ENCODE assay signal across 22 mouse cellular contexts in genomic region chr10:95056541-95056940, GRCm38 (mm10).
DNase-seq lines count a peak whose midpoint lies in the region; ATAC-seq and TF ChIP-seq lines count a peak whose summit lies in the region.
"Had no signal": no experiment of that assay in that cellular context is flagged by ENCODE, and none has a peak within 500 bp of the region (broad histone marks: within the 10 kb centered on the region; RNA-seq: fewer than 3 reads in every experiment).

No protein-coding gene starts in this region.

- no peak for TF ChIP-seq POLR2A in lung, adult 2 months (IDR thresholded peaks at IDR 0.05; ENCODE audit: borderline replicate concordance, extremely low read depth, low read depth, low read length)

- peaks cover 28% of the 10 kb centered on the region for H3K4me1 ChIP-seq in forebrain, embryonic 13.5 days
- H3K4me1 ChIP-seq in forebrain, embryonic 10.5 days: peaks cover 12% of the 10 kb centered on the region
- H3K4me1 ChIP-seq in lung, embryonic 14.5 days (ENCODE audit: insufficient read depth): 0 out of 2 replicates have a peak, but pooled peaks cover 4% of the 10 kb centered on the region
- H3K4me1 ChIP-seq in lung, adult 2 months (ENCODE audit: control insufficient read depth, insufficient read depth, low read length): peaks cover 3% of the 10 kb centered on the region; the same call in 1 of the 2 replicates
- H3K4me1 ChIP-seq in midbrain, embryonic 16.5 days (ENCODE audit: control insufficient read depth, insufficient read depth, low read length): peaks cover 11% of the 10 kb centered on the region
- H3K4me1 ChIP-seq in midbrain, embryonic 15.5 days: peaks cover 21% of the 10 kb centered on the region
- H3K4me1 ChIP-seq: heart, embryonic 15.5 days had no signal

- H3K9me3 ChIP-seq in forebrain, embryonic 13.5 days (replicated peaks): no peaks in the 10 kb centered on the region
- no peaks in the 10 kb centered on the region for H3K9me3 ChIP-seq in forebrain, embryonic 10.5 days
- H3K9me3 ChIP-seq in lung, embryonic 14.5 days (ENCODE audit: low read depth, low read length): no peaks in the 10 kb centered on the region
- no peaks in the 10 kb centered on the region for H3K9me3 ChIP-seq in midbrain, embryonic 16.5 days (replicated peaks; ENCODE audit: control insufficient read depth, low read length, poor library complexity, severe bottlenecking)
- H3K9me3 ChIP-seq in midbrain, embryonic 15.5 days: no peaks in the 10 kb centered on the region
- H3K9me3 ChIP-seq: embryonic facial prominence, embryonic 10.5 days; G1E; heart, embryonic 15.5 days; hindbrain, embryonic 13.5 days had no signal

- H3K4me3 ChIP-seq in forebrain, embryonic 13.5 days: no peak overlapping the region
- no peak overlapping the region for H3K4me3 ChIP-seq in forebrain, embryonic 10.5 days
- H3K4me3 ChIP-seq in lung, embryonic 14.5 days (ENCODE audit: low read depth, low read length): no peak overlapping the region
- H3K4me3 ChIP-seq in lung, adult 2 months (replicated peaks; ENCODE audit: extremely low read depth, low read depth, low read length): no peak overlapping the region
- no peak overlapping the region for H3K4me3 ChIP-seq in midbrain, embryonic 16.5 days (ENCODE audit: low read depth, low read length)
- no peak overlapping the region for H3K4me3 ChIP-seq in midbrain, embryonic 15.5 days
- H3K4me3 ChIP-seq: embryonic facial prominence, embryonic 10.5 days; heart, adult 2 months; heart, embryonic 15.5 days; hindbrain, embryonic 13.5 days had no signal

- no peak for DNase-seq in forebrain, embryonic 10.5 days (ENCODE audit: extremely low spot score, low spot score)
- peak; percentile 85 for DNase-seq in lung, embryonic 14.5 days
- no peak for DNase-seq in lung, adult 2 months
- DNase-seq in spleen, adult 18-20 months: no peak
- DNase-seq: adrenal gland, adult 8-10 months; adrenal gland, postnatal 36 days; B cell, adult 2 months; cerebellum, adult 2 months; cerebellum, postnatal 10 days; gastrocnemius, postnatal 14 days; heart, adult 2 months; heart, postnatal 14 days had no signal

- H3K27ac ChIP-seq in forebrain, embryonic 13.5 days: no peak overlapping the region
- no peak overlapping the region for H3K27ac ChIP-seq in forebrain, embryonic 10.5 days
- no peak overlapping the region for H3K27ac ChIP-seq in lung, embryonic 14.5 days (ENCODE audit: low read depth)
- peak overlapping the region; percentile 24; the same call in 1 of the 2 replicates for H3K27ac ChIP-seq in midbrain, embryonic 16.5 days (ENCODE audit: low read length)
- no peak overlapping the region for H3K27ac ChIP-seq in midbrain, embryonic 15.5 days
- H3K27ac ChIP-seq: embryonic facial prominence, embryonic 10.5 days; heart, adult 2 months; heart, embryonic 15.5 days; hindbrain, embryonic 13.5 days; hindbrain, postnatal 0 days had no signal

- no peak overlapping the region for H3K9ac ChIP-seq in forebrain, embryonic 13.5 days
- H3K9ac ChIP-seq in lung, embryonic 14.5 days: no peak overlapping the region
- H3K9ac ChIP-seq in midbrain, embryonic 16.5 days (ENCODE audit: low read depth, low read length): no peak overlapping the region
- no peak overlapping the region for H3K9ac ChIP-seq in midbrain, embryonic 15.5 days
- H3K9ac ChIP-seq: heart, embryonic 15.5 days; hindbrain, embryonic 13.5 days had no signal

- 0 out of 2 replicates have a peak overlapping the region, but pooled peaks have one; percentile 8 for H3K4me2 ChIP-seq in forebrain, embryonic 13.5 days
- H3K4me2 ChIP-seq in lung, embryonic 14.5 days: no peak overlapping the region
- no peak overlapping the region for H3K4me2 ChIP-seq in midbrain, embryonic 16.5 days (ENCODE audit: low read length)
- no peak overlapping the region for H3K4me2 ChIP-seq in midbrain, embryonic 15.5 days
- H3K4me2 ChIP-seq: heart, embryonic 11.5 days; heart, embryonic 15.5 days; hindbrain, embryonic 13.5 days had no signal

- H3K36me3 ChIP-seq in forebrain, embryonic 13.5 days (ENCODE audit: poor library complexity, severe bottlenecking): no peaks in the 10 kb centered on the region
- H3K36me3 ChIP-seq in forebrain, embryonic 10.5 days (replicated peaks): no peaks in the 10 kb centered on the region
- H3K36me3 ChIP-seq in lung, embryonic 14.5 days (ENCODE audit: insufficient read depth): no peaks in the 10 kb centered on the region
- H3K36me3 ChIP-seq in midbrain, embryonic 16.5 days (ENCODE audit: control insufficient read depth, insufficient read depth, low read length): no peaks in the 10 kb centered on the region
- no peaks in the 10 kb centered on the region for H3K36me3 ChIP-seq in midbrain, embryonic 15.5 days (replicated peaks)
- H3K36me3 ChIP-seq: embryonic facial prominence, embryonic 10.5 days; G1E; heart, embryonic 15.5 days; hindbrain, embryonic 13.5 days had no signal

- no peak for TF ChIP-seq CTCF in lung, embryonic 14.5 days (IDR thresholded peaks at IDR 0.05; ENCODE audit: low read depth)
- TF ChIP-seq CTCF in lung, adult 2 months (IDR thresholded peaks at IDR 0.05; ENCODE audit: insufficient read depth, low read length): no peak

- WGBS in forebrain, embryonic 13.5 days: 48% methylated on average over 4 of the region's 4 CpGs
- WGBS in forebrain, embryonic 10.5 days: 90% methylated on average over 4 of the region's 4 CpGs
- WGBS in lung, embryonic 14.5 days: 46% methylated on average over 4 of the region's 4 CpGs
- WGBS in lung, adult 2 months: 74% methylated on average over 4 of the region's 4 CpGs
- WGBS in midbrain, embryonic 16.5 days: 82% methylated on average over 4 of the region's 4 CpGs
- WGBS in midbrain, embryonic 15.5 days: 83% methylated on average over 4 of the region's 4 CpGs

- peak; percentile 48 for ATAC-seq in forebrain, embryonic 13.5 days
- ATAC-seq in lung, embryonic 14.5 days (ENCODE audit: insufficient read depth): 0 out of 2 replicates have a peak, but pooled peaks have one; percentile 65
- ATAC-seq in midbrain, embryonic 16.5 days: no peak
- no peak for ATAC-seq in midbrain, embryonic 15.5 days (replicated peaks)
- ATAC-seq: CD4-positive, CD25-positive, alpha-beta regulatory T cell, adult 4 months; hindbrain, postnatal 0 days had no signal

- no peaks in the 10 kb centered on the region for H3K27me3 ChIP-seq in forebrain, embryonic 13.5 days
- H3K27me3 ChIP-seq in forebrain, embryonic 10.5 days (ENCODE audit: poor library complexity, severe bottlenecking): no peaks in the 10 kb centered on the region
- H3K27me3 ChIP-seq in lung, embryonic 14.5 days (ENCODE audit: insufficient read depth, low read length): no peaks in the 10 kb centered on the region
- H3K27me3 ChIP-seq in midbrain, embryonic 16.5 days (ENCODE audit: control insufficient read depth, insufficient read depth, low read depth, low read length): no peaks in the 10 kb centered on the region
- no peaks in the 10 kb centered on the region for H3K27me3 ChIP-seq in midbrain, embryonic 15.5 days (replicated peaks)
- H3K27me3 ChIP-seq: heart, embryonic 15.5 days; hindbrain, embryonic 13.5 days had no signal

Comparison
In these comparisons a context has a peak if more than half of its experiments do, and no peak if none do; other contexts are left out.
1. ATAC-seq: peak in forebrain, embryonic 13.5 days (single experiment) and lung, embryonic 14.5 days (single experiment); none in midbrain, embryonic 16.5 days (single experiment) and midbrain, embryonic 15.5 days (single experiment).